Mouse (Mus musculus) forelimb bud, embryonic 11.5 days (tissue): Measurements from ENCODE around the gene Vps37d.

ENCODE experiments used
- DNase-seq: peaks from one replicate; pipeline ENCODE4 v3.0.0-alpha.2; 2012; ENCODE audit warnings: low read depth, low spot score

Vps37d gene

DNA sequence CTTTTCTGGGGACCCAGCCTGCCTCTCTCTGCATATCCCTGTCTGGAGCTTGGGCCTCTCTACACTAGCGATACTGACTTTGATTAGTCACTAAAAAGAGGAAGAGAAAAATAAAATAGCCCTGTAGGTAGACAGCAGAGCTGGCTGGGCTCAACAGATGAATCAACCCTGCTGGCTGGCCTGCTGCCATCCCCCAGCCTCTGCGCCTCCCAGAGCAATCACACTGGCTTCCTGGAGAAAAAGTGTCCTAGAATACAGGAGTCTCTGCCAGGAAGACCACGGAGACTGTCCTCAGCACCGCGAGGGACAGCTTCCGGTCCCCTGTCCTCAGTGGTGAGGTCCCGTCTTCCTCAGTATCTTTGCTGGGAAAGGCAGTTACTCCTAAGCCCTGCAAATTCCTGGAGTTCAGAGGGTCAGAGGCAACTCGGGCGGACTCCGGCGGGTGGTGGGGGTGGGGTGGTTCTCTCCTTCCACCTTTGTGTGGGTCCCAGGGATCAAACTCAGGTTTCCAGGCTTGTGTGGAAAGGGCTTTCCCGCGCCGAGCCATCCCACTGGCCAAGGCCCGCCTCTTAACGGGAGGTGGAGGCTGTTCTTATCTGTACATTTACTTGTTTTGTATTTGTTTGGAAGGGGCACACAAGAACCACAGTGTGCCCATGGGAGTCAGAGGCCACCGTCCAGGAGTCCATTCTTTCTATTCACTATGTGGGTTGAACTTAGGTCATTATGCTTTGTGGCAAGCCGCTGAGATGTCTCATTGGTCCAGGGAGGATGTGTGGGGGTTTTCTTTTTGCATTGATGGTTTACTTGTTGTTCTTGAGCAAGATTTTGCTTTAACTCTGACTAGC is 48.8 kb downstream of the Vps37d start:
- DNase-seq = no peak

- no peak for DNase-seq
These were observed 52.2 kb downstream of the Vps37d start for GRCm38 (mm10) chr5:135025899-135026298.

GRCm38 (mm10) chr5:135024665-135025224 is 53.3 kb downstream of the Vps37d start:
- DNase-seq = no peak

- DNase-seq = peak; percentile 90
These were observed 54.5 kb downstream of the Vps37d start, which contains the start of gene Stx1a for GRCm38 (mm10) chr5:135023344-135024173. Stx1a (plus strand) TSS chr5:135023482.
